Mouse (Mus musculus): ENCODE measurements around the gene Dlst. TPM values are rescaled to one million over a fixed set of nuclear protein-coding genes. Genes with fewer than 3 reads are reported as not detected.

Gene Dlst
- polyA plus RNA-seq, 1 experiment from 2014 or later: 72.5 TPM

DNA sequence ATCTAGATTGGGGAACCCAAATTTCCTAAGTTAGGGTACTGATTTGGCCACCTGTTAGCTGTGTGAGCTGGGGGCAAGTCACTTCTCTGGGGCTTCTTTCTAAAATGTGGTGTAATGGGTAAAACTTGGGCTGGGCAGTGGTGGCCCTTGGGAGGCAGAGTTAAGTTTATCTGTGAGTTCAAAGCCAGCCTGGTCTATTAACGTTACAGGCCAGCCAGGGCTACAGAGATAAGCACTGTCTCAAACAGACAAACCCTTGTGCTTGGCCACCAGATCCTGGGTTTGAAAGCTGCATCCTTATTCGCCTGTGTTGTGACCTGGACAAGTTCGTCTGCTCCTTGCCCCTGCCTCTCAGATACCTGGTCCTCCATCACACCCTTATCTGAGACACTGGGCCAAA lies 19.4 kb upstream of the Dlst start:
- no peaks in the 10 kb centered on the region for H3K27me3 ChIP-seq (replicated peaks; ENCODE audit: insufficient read depth, low read length)
- DNase-seq (ENCODE audit: low spot score) (no peak), ATAC-seq (no peak)
- H3K9me3 ChIP-seq (ENCODE audit: low read length): no peaks in the 10 kb centered on the region
- H3K4me3 ChIP-seq (ENCODE audit: low read depth, low read length): no peak overlapping the region
- H3K9ac ChIP-seq (replicated peaks; ENCODE audit: low read depth): no peak overlapping the region
- 78% methylated on average over 3 of the region's 3 CpGs for WGBS
- no peak overlapping the region for H3K27ac ChIP-seq (ENCODE audit: low read length)
- H3K36me3 ChIP-seq (ENCODE audit: insufficient read depth, low read length): no peaks in the 10 kb centered on the region
- H3K4me1 ChIP-seq (ENCODE audit: insufficient read depth, low read depth, low read length): 0 out of 2 replicates have a peak, but pooled peaks cover 3% of the 10 kb centered on the region
- TF ChIP-seq EP300 (IDR thresholded peaks at IDR 0.05) (no peak), CTCF (IDR thresholded peaks at IDR 0.05) (no peak)
- no peak overlapping the region for H3K4me2 ChIP-seq (replicated peaks; ENCODE audit: low read depth, low read length)

GRCm38 (mm10) chr12:85092214-85092613 lies 18.4 kb upstream of the Dlst start:
- ATAC-seq: peak; percentile 49; the same call in 1 of the 2 replicates
- no peaks in the 10 kb centered on the region for H3K36me3 ChIP-seq (ENCODE audit: insufficient read depth, low read length)
- peak; percentile 86 for DNase-seq (ENCODE audit: low spot score)

GRCm38 (mm10) chr12:85094010-85094409 lies 16.6 kb upstream of the Dlst start:
- WGBS: 23% methylated on average over 14 of the region's 14 CpGs
- ATAC-seq: peak; percentile 89
- H3K4me3 ChIP-seq (ENCODE audit: low read depth, low read length): no peak overlapping the region
- peak; percentile 23; the same call in 1 of the 2 replicates for TF ChIP-seq CTCF (IDR thresholded peaks at IDR 0.05)
- TF ChIP-seq EP300 (IDR thresholded peaks at IDR 0.05): no peak; the same call in 1 of the 2 replicates
- H3K9ac ChIP-seq (replicated peaks; ENCODE audit: low read depth): no peak overlapping the region
- peak; percentile 78 for DNase-seq (ENCODE audit: low spot score)
- no peaks in the 10 kb centered on the region for H3K9me3 ChIP-seq (ENCODE audit: low read length)
- H3K4me1 ChIP-seq (ENCODE audit: insufficient read depth, low read depth, low read length): 0 out of 2 replicates have a peak, but pooled peaks cover 3% of the 10 kb centered on the region
- H3K27me3 ChIP-seq (replicated peaks; ENCODE audit: insufficient read depth, low read length): no peaks in the 10 kb centered on the region
- H3K4me2 ChIP-seq (replicated peaks; ENCODE audit: low read depth, low read length): no peak overlapping the region
- no peak overlapping the region for H3K27ac ChIP-seq (ENCODE audit: low read length)
- no peaks in the 10 kb centered on the region for H3K36me3 ChIP-seq (ENCODE audit: insufficient read depth, low read length)

More at GRCm38 (mm10) chr12:85092214-85092613, 18.4 kb upstream of the Dlst start:
- peak; percentile 77 for TF ChIP-seq CTCF (IDR thresholded peaks at IDR 0.05)
- TF ChIP-seq EP300 (IDR thresholded peaks at IDR 0.05): no peak
- H3K4me1 ChIP-seq (ENCODE audit: insufficient read depth, low read depth, low read length): 0 out of 2 replicates have a peak, but pooled peaks cover 3% of the 10 kb centered on the region
- 6% methylated on average over 3 of the region's 3 CpGs for WGBS
- H3K4me3 ChIP-seq (ENCODE audit: low read depth, low read length): no peak overlapping the region
- no peaks in the 10 kb centered on the region for H3K27me3 ChIP-seq (replicated peaks; ENCODE audit: insufficient read depth, low read length)
- no peak overlapping the region for H3K4me2 ChIP-seq (replicated peaks; ENCODE audit: low read depth, low read length)
- H3K27ac ChIP-seq (ENCODE audit: low read length): no peak overlapping the region
- no peaks in the 10 kb centered on the region for H3K9me3 ChIP-seq (ENCODE audit: low read length)
- H3K9ac ChIP-seq (replicated peaks; ENCODE audit: low read depth): no peak overlapping the region

GRCm38 (mm10) chr12:85094706-85095105 lies 15.9 kb upstream of the Dlst start:
- no peak overlapping the region for H3K4me2 ChIP-seq (replicated peaks; ENCODE audit: low read depth, low read length)
- no peaks in the 10 kb centered on the region for H3K9me3 ChIP-seq (ENCODE audit: low read length)

DNA sequence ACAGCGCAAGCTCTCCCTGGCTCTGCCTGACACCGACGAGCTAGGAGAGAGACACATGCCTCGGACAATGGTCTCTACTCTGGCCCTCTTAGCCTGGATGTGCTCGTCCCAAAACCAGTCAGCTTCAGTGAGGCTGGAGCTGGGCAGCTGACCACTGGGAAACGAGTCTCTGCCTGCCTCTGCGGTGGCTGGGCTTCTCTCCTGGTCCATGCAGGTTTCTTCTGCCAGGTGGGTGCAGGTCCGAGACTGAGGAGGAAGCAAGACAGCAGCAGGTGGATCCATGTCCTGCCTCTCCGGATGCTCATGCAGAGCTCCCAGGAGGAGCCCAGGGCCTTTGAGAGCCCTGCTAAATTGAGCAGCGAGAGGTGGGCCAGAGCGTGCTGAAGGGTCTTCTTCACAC lies 15.5 kb upstream of the Dlst start:
- DNase-seq (ENCODE audit: low spot score) (no peak), ATAC-seq (no peak)
- Histone ChIP-seq H3K27ac (ENCODE audit: low read length) (no peak overlapping the region), H3K27me3 (replicated peaks; ENCODE audit: insufficient read depth, low read length) (no peaks in the 10 kb centered on the region), H3K36me3 (ENCODE audit: insufficient read depth, low read length) (no peaks in the 10 kb centered on the region), H3K4me1 (ENCODE audit: insufficient read depth, low read depth, low read length) (0 out of 2 replicates have a peak, but pooled peaks cover 3% of the 10 kb centered on the region), H3K4me2 (replicated peaks; ENCODE audit: low read depth, low read length) (no peak overlapping the region), H3K9me3 (ENCODE audit: low read length) (no peaks in the 10 kb centered on the region), H3K4me3 (ENCODE audit: low read depth, low read length) (no peak overlapping the region), H3K9ac (replicated peaks; ENCODE audit: low read depth) (no peak overlapping the region)
- TF ChIP-seq CTCF (IDR thresholded peaks at IDR 0.05) (no peak), EP300 (IDR thresholded peaks at IDR 0.05) (no peak)
- WGBS: 78% methylated on average over 11 of the region's 11 CpGs

More at GRCm38 (mm10) chr12:85094706-85095105, 15.9 kb upstream of the Dlst start:
- 0 out of 2 replicates have a peak, but pooled peaks cover 3% of the 10 kb centered on the region for H3K4me1 ChIP-seq (ENCODE audit: insufficient read depth, low read depth, low read length)
- ATAC-seq: 0 out of 2 replicates have a peak, but pooled peaks have one; percentile 2
- H3K27me3 ChIP-seq (replicated peaks; ENCODE audit: insufficient read depth, low read length): no peaks in the 10 kb centered on the region
- DNase-seq (ENCODE audit: low spot score): no peak
- H3K36me3 ChIP-seq (ENCODE audit: insufficient read depth, low read length): no peaks in the 10 kb centered on the region
- WGBS: 79% methylated on average over 10 of the region's 10 CpGs
- no peak overlapping the region for H3K27ac ChIP-seq (ENCODE audit: low read length)
- TF ChIP-seq CTCF (IDR thresholded peaks at IDR 0.05) (no peak), EP300 (IDR thresholded peaks at IDR 0.05) (no peak)
- H3K4me3 ChIP-seq (ENCODE audit: low read depth, low read length): no peak overlapping the region
- H3K9ac ChIP-seq (replicated peaks; ENCODE audit: low read depth): no peak overlapping the region

DNA sequence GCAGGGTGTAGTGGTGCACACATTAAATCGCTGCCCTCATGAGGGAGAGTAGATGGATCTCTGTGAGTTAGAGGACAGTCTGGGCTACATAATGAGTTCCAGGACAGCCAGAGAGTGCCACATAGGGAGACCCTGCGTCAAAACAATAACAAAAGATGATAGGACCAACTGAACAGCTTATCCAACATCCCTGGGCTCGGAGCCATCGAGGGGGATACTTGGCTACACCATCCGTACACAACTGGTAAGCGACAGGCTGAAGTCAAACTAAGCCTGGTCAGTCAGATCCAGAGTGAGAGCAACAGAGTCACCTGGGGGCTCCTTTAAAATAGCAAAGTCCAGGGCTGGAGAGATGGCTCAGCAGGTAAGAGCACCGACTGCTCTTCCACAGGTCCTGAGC lies 14.8 kb upstream of the Dlst start:
- ATAC-seq (no peak), DNase-seq (ENCODE audit: low spot score) (no peak)
- Histone ChIP-seq H3K4me1 (ENCODE audit: insufficient read depth, low read depth, low read length) (0 out of 2 replicates have a peak, but pooled peaks cover 3% of the 10 kb centered on the region), H3K9ac (replicated peaks; ENCODE audit: low read depth) (no peak overlapping the region), H3K27ac (ENCODE audit: low read length) (no peak overlapping the region), H3K27me3 (replicated peaks; ENCODE audit: insufficient read depth, low read length) (no peaks in the 10 kb centered on the region), H3K36me3 (ENCODE audit: insufficient read depth, low read length) (no peaks in the 10 kb centered on the region), H3K4me3 (ENCODE audit: low read depth, low read length) (no peak overlapping the region), H3K9me3 (ENCODE audit: low read length) (no peaks in the 10 kb centered on the region), H3K4me2 (replicated peaks; ENCODE audit: low read depth, low read length) (no peak overlapping the region)
- 79% methylated on average over 7 of the region's 7 CpGs for WGBS
- TF ChIP-seq CTCF (IDR thresholded peaks at IDR 0.05): no peak
- TF ChIP-seq EP300 (IDR thresholded peaks at IDR 0.05): no peak

All from lung, postnatal 0 days (tissue).